Mouse (Mus musculus) heart, adult 2 months (tissue): ENCODE measurements around the gene Adh6b.

Experiments
- CTCF ChIP-seq: fragments of 200-600 bp; IDR thresholded peaks from 2 replicates; pipeline ENCODE4 v1.8.1; 2022; ENCODE audit warnings: antibody characterized with exemption, mild to moderate bottlenecking, moderate library complexity
- EP300 ChIP-seq: fragments of 200-500 bp; IDR thresholded peaks from 2 replicates; pipeline ENCODE4 v1.6.1; 2011; ENCODE audit warnings: low read depth, low read length, control low read depth; ENCODE audit not compliant: insufficient read depth
- POLR2A ChIP-seq: fragments of 200-500 bp; IDR thresholded peaks from 2 replicates; pipeline ENCODE4 v1.6.1; 2011; ENCODE audit warnings: mild to moderate bottlenecking, low read depth, low read length, control low read depth; ENCODE audit not compliant: insufficient read depth

DNA sequence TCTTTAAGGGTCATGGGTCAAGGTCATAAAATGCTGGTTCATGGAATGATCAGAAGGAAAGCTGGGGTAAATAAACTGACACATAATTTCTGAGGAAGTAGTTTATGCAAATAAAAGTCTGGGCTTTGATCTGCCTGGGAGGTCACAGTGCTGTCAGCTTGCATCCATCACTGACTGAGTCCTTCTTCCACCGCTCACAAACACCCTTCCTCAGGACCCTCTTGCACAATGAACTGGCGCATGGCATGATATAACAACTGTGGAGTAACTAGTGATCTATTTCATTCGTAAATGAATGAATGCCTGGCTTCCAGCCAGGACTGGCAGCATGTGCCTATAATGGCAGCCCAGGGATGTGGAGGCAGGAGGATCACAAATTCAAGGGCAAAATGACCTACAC lies 39.6 kb downstream of the Adh6b start:
- TF ChIP-seq CTCF: no peak
- no peak for TF ChIP-seq EP300
- no peak for TF ChIP-seq POLR2A
